Mouse (Mus musculus): ENCODE data around the gene Aldh3b3. TPM values are rescaled to one million over a fixed set of nuclear protein-coding genes. Genes with fewer than 3 reads are reported as not detected.

Gene Aldh3b3
- total RNA-seq, 2 experiments from 2014 or later, result 0.11 TPM; not detected in 1

- intact Hi-C loops (cut with DNase I), result no loop called here
- DNase-seq (ENCODE audit: extremely low spot score in 1 of 2, low spot score in 2 of 2), result no peak
- Histone ChIP-seq H3K4me3 (no peak overlapping the region), H3K27ac (no peak overlapping the region)
- no peak; the same call in 1 of the 2 replicates for TF ChIP-seq CTCF (IDR thresholded peaks at IDR 0.05)
Observed at GRCm38 (mm10) chr19:3926279-3926678, 32.2 kb upstream of the Aldh3b3 start.

GRCm38 (mm10) chr19:3926685-3927084 lies 31.8 kb upstream of the Aldh3b3 start:
- intact Hi-C loops (cut with DNase I), result no loop called here
- no peak for DNase-seq (ENCODE audit: extremely low spot score in 1 of 2, low spot score in 2 of 2)
- Histone ChIP-seq H3K27ac (no peak overlapping the region), H3K4me3 (no peak overlapping the region)
- TF ChIP-seq CTCF (IDR thresholded peaks at IDR 0.05), result no peak

GRCm38 (mm10) chr19:3927989-3928388 lies 30.5 kb upstream of the Aldh3b3 start:
- intact Hi-C loops (cut with DNase I), result no loop called here
- no peak for TF ChIP-seq CTCF (IDR thresholded peaks at IDR 0.05)
- Histone ChIP-seq H3K4me3 (no peak overlapping the region), H3K27ac (no peak overlapping the region)
- no peak for DNase-seq (ENCODE audit: extremely low spot score in 1 of 2, low spot score in 2 of 2)

- no peak for DNase-seq (ENCODE audit: extremely low spot score in 1 of 2, low spot score in 2 of 2)
- no peak overlapping the region for H3K4me3 ChIP-seq
- intact Hi-C loops (cut with DNase I), result no loop called here
- TF ChIP-seq CTCF (IDR thresholded peaks at IDR 0.05), result no peak
- peak overlapping the region; percentile 66; the same call in 1 of the 2 replicates for H3K27ac ChIP-seq
Observed at GRCm38 (mm10) chr19:3928779-3929178, 29.7 kb upstream of the Aldh3b3 start.

GRCm38 (mm10) chr19:3929211-3929941 lies 29.1 kb upstream of the Aldh3b3 start, which contains the start of gene Aldh3b1:
Gene Aldh3b1 (minus strand): TSS chr19:3929808.
- TF ChIP-seq CTCF (IDR thresholded peaks at IDR 0.05), result no peak
- intact Hi-C loops (cut with DNase I), result no loop called here
- Histone ChIP-seq H3K27ac (peak within 1 kb of the TSS; percentile 66), H3K4me3 (no peak within 1 kb of the TSS)
- DNase-seq (ENCODE audit: extremely low spot score in 1 of 2, low spot score in 2 of 2), result peak in 1 of 2 experiments; percentile 60

- Histone ChIP-seq H3K4me3 (no peak overlapping the region), H3K27ac (peak overlapping the region; percentile 66)
- intact Hi-C loops (cut with DNase I), result no loop called here
- no peak for DNase-seq (ENCODE audit: extremely low spot score in 1 of 2, low spot score in 2 of 2)
- no peak for TF ChIP-seq CTCF (IDR thresholded peaks at IDR 0.05)
Observed at GRCm38 (mm10) chr19:3930262-3931057, 28.0 kb upstream of the Aldh3b3 start.

GRCm38 (mm10) chr19:3931716-3932115 lies 26.7 kb upstream of the Aldh3b3 start:
- Histone ChIP-seq H3K4me3 (no peak overlapping the region), H3K27ac (no peak overlapping the region)
- no peak for TF ChIP-seq CTCF (IDR thresholded peaks at IDR 0.05)
- no peak for DNase-seq (ENCODE audit: extremely low spot score in 1 of 2, low spot score in 2 of 2)
- intact Hi-C loops (cut with DNase I), result no loop called here

- peak within 1 kb of the TSS; percentile 48 for H3K4me3 ChIP-seq
- TF ChIP-seq CTCF (IDR thresholded peaks at IDR 0.05), result no peak
- H3K27ac ChIP-seq, result peak within 1 kb of the TSS; percentile 13; the same call in 1 of the 2 replicates
- intact Hi-C loops (cut with DNase I), result no loop called here
- DNase-seq (ENCODE audit: extremely low spot score in 1 of 2, low spot score in 2 of 2), result no peak
Observed at GRCm38 (mm10) chr19:3935032-3935895, 23.2 kb upstream of the Aldh3b3 start, which contains the start of gene Unc93b1. Gene Unc93b1 (plus strand): TSS chr19:3935186.

- no peak for TF ChIP-seq CTCF (IDR thresholded peaks at IDR 0.05)
- intact Hi-C loops (cut with DNase I), result no loop called here
- peak overlapping the region; percentile 13; the same call in 1 of the 2 replicates for H3K27ac ChIP-seq
- H3K4me3 ChIP-seq, result peak overlapping the region; percentile 48
- DNase-seq (ENCODE audit: extremely low spot score in 1 of 2, low spot score in 2 of 2), result no peak
Observed at GRCm38 (mm10) chr19:3935896-3936850, 22.3 kb upstream of the Aldh3b3 start.

GRCm38 (mm10) chr19:3942315-3942714 lies 16.1 kb upstream of the Aldh3b3 start:
- no peak overlapping the region for H3K27ac ChIP-seq
- DNase-seq (ENCODE audit: extremely low spot score in 1 of 2, low spot score in 2 of 2), result no peak
- no peak overlapping the region for H3K4me3 ChIP-seq
- no peak for TF ChIP-seq CTCF (IDR thresholded peaks at IDR 0.05)
- intact Hi-C loops (cut with DNase I), result no loop called here

Measured in left cerebral cortex, adult 2 months (tissue).